Mouse (Mus musculus) intestine, embryonic 16.5 days (tissue): Measurements from ENCODE around the gene Dct. TPM values are rescaled to one million over a fixed set of nuclear protein-coding genes. Genes with fewer than 3 reads are reported as not detected.
A peak's percentile ranks its signal among the peaks of the same experiment; 100 is the strongest.

Experiments used
- ATAC-seq: fragments of 200-750 bp; cut with Nextera tagmentation; 2 replicates; pipeline ENCODE4 v1.8.0; 2017; ENCODE audit warnings: moderate TSS enrichment, moderate library complexity
- H3K27ac ChIP-seq: fragments of 300-500 bp; sonication (generic); 2 replicates; pipeline ENCODE4 v1.5.1; 2014; ENCODE audit warnings: mild to moderate bottlenecking, low read length
- H3K27me3 ChIP-seq: fragments of 300-500 bp; sonication (generic); replicated peaks from 2 replicates; pipeline ENCODE4 v1.6.1; 2014; ENCODE audit warnings: low read length, control low read depth, mixed read lengths; ENCODE audit not compliant: control insufficient read depth, insufficient read depth
- H3K36me3 ChIP-seq: fragments of 300-500 bp; sonication (generic); 2 replicates; pipeline ENCODE4 v1.6.1; 2014; ENCODE audit warnings: low read length, control low read depth; ENCODE audit not compliant: control insufficient read depth, insufficient read depth
- H3K4me1 ChIP-seq: fragments of 300-500 bp; sonication (generic); 2 replicates; pipeline ENCODE4 v1.6.1; 2014; ENCODE audit warnings: low read length, control low read depth, mixed read lengths; ENCODE audit not compliant: control insufficient read depth, insufficient read depth
- H3K4me2 ChIP-seq: fragments of 300-500 bp; sonication (generic); 2 replicates; pipeline ENCODE4 v1.6.1; 2014; ENCODE audit warnings: low read depth, low read length, control low read depth
- H3K4me3 ChIP-seq: fragments of 300-500 bp; sonication (generic); 2 replicates; pipeline ENCODE4 v1.5.1; 2014; ENCODE audit warnings: mild to moderate bottlenecking, low read length
- H3K9ac ChIP-seq: fragments of 300-500 bp; sonication (generic); 2 replicates; pipeline ENCODE4 v1.6.1; 2014; ENCODE audit warnings: low read depth, low read length
- H3K9me3 ChIP-seq: fragments of 300-500 bp; sonication (generic); 2 replicates; pipeline ENCODE4 v1.6.1; 2016; ENCODE audit warnings: low read length, control low read depth; ENCODE audit not compliant: control insufficient read depth
- WGBS: fragments of 180-500 bp; shearing (Covaris S2); extraction: QIAGEN DNeasy Blood & Tissue Kit; methylation state at CpG from one replicate; pipeline ENCODE4 v1.1.7; 2014; 5-methylcytosine and 5-hydroxymethylcytosine counted together
- polyA plus RNA-seq: library from polyadenylated mRNA; unstranded; fragments of >200 nt; fragmentation: Nextera tagmentation; extraction: Ambion mirVana; gene quantifications from 2 replicates; pipeline ENCODE4 v1.2.1, GENCODE M21; 2015

Dct gene
- polyA plus RNA-seq, 1 experiment from 2014 or later: 1.8 TPM

- H3K4me2 ChIP-seq: no peak overlapping the region
- no peak overlapping the region for H3K27ac ChIP-seq
- no peak overlapping the region for H3K4me3 ChIP-seq
- no peaks in the 10 kb centered on the region for H3K9me3 ChIP-seq
- WGBS: 34% methylated on average over 11 of the region's 11 CpGs
- ATAC-seq: no peak
- H3K9ac ChIP-seq: no peak overlapping the region
- H3K4me1 ChIP-seq: no peaks in the 10 kb centered on the region
- no peaks in the 10 kb centered on the region for H3K36me3 ChIP-seq
- no peaks in the 10 kb centered on the region for H3K27me3 ChIP-seq
These were observed 28.6 kb upstream of the Dct start for GRCm38 (mm10) chr14:118080606-118081005.

GRCm38 (mm10) chr14:118070100-118070499 lies 18.1 kb upstream of the Dct start:
- H3K36me3 ChIP-seq: no peaks in the 10 kb centered on the region
- H3K27ac ChIP-seq: no peak overlapping the region
- no peak overlapping the region for H3K4me3 ChIP-seq
- no peak overlapping the region for H3K9ac ChIP-seq
- ATAC-seq: peak; percentile 42; the same call in 1 of the 2 replicates
- H3K9me3 ChIP-seq: no peaks in the 10 kb centered on the region
- 61% methylated on average over 12 of the region's 12 CpGs for WGBS
- no peaks in the 10 kb centered on the region for H3K4me1 ChIP-seq
- H3K4me2 ChIP-seq: no peak overlapping the region
- no peaks in the 10 kb centered on the region for H3K27me3 ChIP-seq

- 77% methylated on average over 12 of the region's 12 CpGs for WGBS
- peak; percentile 64; the same call in 1 of the 2 replicates for ATAC-seq
- no peak overlapping the region for H3K27ac ChIP-seq
These were observed 17.5 kb upstream of the Dct start for GRCm38 (mm10) chr14:118069439-118070079.

GRCm38 (mm10) chr14:118061766-118062432 lies 9.9 kb upstream of the Dct start:
- no peaks in the 10 kb centered on the region for H3K36me3 ChIP-seq
- no peaks in the 10 kb centered on the region for H3K9me3 ChIP-seq
- no peaks in the 10 kb centered on the region for H3K27me3 ChIP-seq
- H3K4me3 ChIP-seq: no peak overlapping the region
- no peak overlapping the region for H3K4me2 ChIP-seq
- H3K4me1 ChIP-seq: no peaks in the 10 kb centered on the region
- H3K9ac ChIP-seq: no peak overlapping the region
- H3K27ac ChIP-seq: no peak overlapping the region
- ATAC-seq: no peak
- WGBS: 82% methylated on average over 7 of the region's 7 CpGs

More at GRCm38 (mm10) chr14:118069439-118070079, 17.5 kb upstream of the Dct start:
- Histone ChIP-seq H3K27me3 (no peaks in the 10 kb centered on the region), H3K9ac (no peak overlapping the region), H3K4me3 (no peak overlapping the region), H3K4me1 (no peaks in the 10 kb centered on the region), H3K4me2 (no peak overlapping the region), H3K36me3 (no peaks in the 10 kb centered on the region), H3K9me3 (no peaks in the 10 kb centered on the region)

- H3K4me1 ChIP-seq: no peaks in the 10 kb centered on the region
- H3K27ac ChIP-seq: no peak overlapping the region
- ATAC-seq: no peak; the same call in 1 of the 2 replicates
- no peaks in the 10 kb centered on the region for H3K9me3 ChIP-seq
- 77% methylated on average over 4 of the region's 4 CpGs for WGBS
- H3K36me3 ChIP-seq: no peaks in the 10 kb centered on the region
- H3K4me2 ChIP-seq: 0 out of 2 replicates have a peak overlapping the region, but pooled peaks have one; percentile 14
- H3K4me3 ChIP-seq: no peak overlapping the region
- no peak overlapping the region for H3K9ac ChIP-seq
- H3K27me3 ChIP-seq: no peaks in the 10 kb centered on the region
These were observed 6.5 kb upstream of the Dct start for GRCm38 (mm10) chr14:118058581-118058886.

GRCm38 (mm10) chr14:118057696-118058580 lies 5.9 kb upstream of the Dct start:
- Histone ChIP-seq H3K4me3 (no peak overlapping the region), H3K4me2 (0 out of 2 replicates have a peak overlapping the region, but pooled peaks have one; percentile 14), H3K27ac (no peak overlapping the region), H3K4me1 (no peaks in the 10 kb centered on the region), H3K9me3 (no peaks in the 10 kb centered on the region), H3K9ac (no peak overlapping the region), H3K36me3 (no peaks in the 10 kb centered on the region), H3K27me3 (no peaks in the 10 kb centered on the region)
- 74% methylated on average over 25 of the region's 25 CpGs for WGBS
- ATAC-seq: peak; percentile 82

- H3K27me3 ChIP-seq: no peaks in the 10 kb centered on the region
- 77% methylated on average over 11 of the region's 11 CpGs for WGBS
- H3K9ac ChIP-seq: no peak overlapping the region
- no peak overlapping the region for H3K4me3 ChIP-seq
- H3K27ac ChIP-seq: no peak overlapping the region
- no peaks in the 10 kb centered on the region for H3K36me3 ChIP-seq
- peaks cover 9% of the 10 kb centered on the region for H3K4me1 ChIP-seq
- no peak overlapping the region for H3K4me2 ChIP-seq
- no peak for ATAC-seq
- H3K9me3 ChIP-seq: no peaks in the 10 kb centered on the region
These were observed 726 bp upstream of the Dct start for GRCm38 (mm10) chr14:118052770-118053169.

- WGBS: 62% methylated on average over 11 of the region's 11 CpGs
- Histone ChIP-seq H3K4me1 (peaks cover 9% of the 10 kb centered on the region), H3K9ac (no peak overlapping the region), H3K9me3 (no peaks in the 10 kb centered on the region), H3K36me3 (no peaks in the 10 kb centered on the region), H3K27ac (peak overlapping the region; percentile 50; the same call in 1 of the 2 replicates), H3K4me2 (peak overlapping the region; percentile 37), H3K4me3 (no peak overlapping the region), H3K27me3 (no peaks in the 10 kb centered on the region)
- no peak; the same call in 1 of the 2 replicates for ATAC-seq
These were observed 648 bp downstream of the Dct start for GRCm38 (mm10) chr14:118051396-118051795.

- ATAC-seq: peak; percentile 91
- H3K4me2 ChIP-seq: peak overlapping the region; percentile 37
These were observed 1.1 kb downstream of the Dct start for GRCm38 (mm10) chr14:118050990-118051389.

More at GRCm38 (mm10) chr14:118050990-118051389, 1.1 kb downstream of the Dct start:
- H3K4me1 ChIP-seq: peaks cover 9% of the 10 kb centered on the region
- H3K4me3 ChIP-seq: no peak overlapping the region
- 58% methylated on average over 12 of the region's 12 CpGs for WGBS
- H3K27ac ChIP-seq: no peak overlapping the region; the same call in 1 of the 2 replicates
- H3K9ac ChIP-seq: no peak overlapping the region
- H3K9me3 ChIP-seq: no peaks in the 10 kb centered on the region
- H3K27me3 ChIP-seq: no peaks in the 10 kb centered on the region
- no peaks in the 10 kb centered on the region for H3K36me3 ChIP-seq
